In the genomic region with DNA sequence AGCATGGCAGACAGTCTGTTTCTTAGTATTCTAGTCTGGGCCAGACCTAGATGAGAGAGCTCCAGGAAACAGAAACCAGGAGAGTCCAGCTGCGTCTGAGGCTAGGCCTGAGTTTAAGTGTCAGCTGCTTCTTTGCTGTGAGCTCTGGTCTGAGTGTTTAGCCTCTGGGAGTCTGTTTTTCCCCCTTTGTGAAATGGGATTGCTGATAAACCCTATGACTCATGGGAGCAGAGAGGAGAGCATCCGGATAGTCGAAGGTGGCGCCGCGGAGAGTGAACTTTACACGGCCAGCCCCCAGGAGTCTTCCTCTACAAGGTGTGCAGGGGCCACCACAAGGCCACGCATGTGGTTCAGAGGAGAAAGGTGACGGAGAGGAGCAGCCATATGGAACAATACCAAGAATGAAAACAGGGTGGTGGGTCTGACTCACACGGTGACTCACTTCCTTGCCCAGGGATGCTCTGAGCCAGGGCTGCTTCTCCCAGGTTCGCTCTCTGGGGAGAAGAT, we compare ENCODE assay signal across 8 mouse cellular contexts. TPM values are rescaled to one million over a fixed set of nuclear protein-coding genes. Genes with fewer than 3 reads are reported as not detected.
DNase-seq lines count a peak whose midpoint lies in the region; ATAC-seq and TF ChIP-seq lines count a peak whose summit lies in the region.

No protein-coding gene starts in this region.

- no peak overlapping the region for H3K4me3 ChIP-seq in heart, embryonic 12.5 days

- no peaks in the 10 kb centered on the region for H3K27me3 ChIP-seq in Patski
- H3K27me3 ChIP-seq in heart, embryonic 12.5 days (replicated peaks) = no peaks in the 10 kb centered on the region

- 0 out of 2 replicates have a peak, but pooled peaks have one; percentile 19 for ATAC-seq in frontal cortex, adult (ENCODE audit: low TSS enrichment)
- ATAC-seq in Patski = peak; percentile 92
- peak; percentile 55; the same call in 1 of the 2 replicates for ATAC-seq in heart, embryonic 12.5 days (ENCODE audit: insufficient number of reproducible peaks, low FRiP score)

- H3K9me3 ChIP-seq in heart, embryonic 12.5 days (replicated peaks) = no peaks in the 10 kb centered on the region

- no peak overlapping the region for H3K9ac ChIP-seq in heart, embryonic 12.5 days

- no peak for TF ChIP-seq CTCF in Patski (IDR thresholded peaks at IDR 0.05)

- peak overlapping the region; percentile 15 for H3K27ac ChIP-seq in heart, embryonic 12.5 days (ENCODE audit: poor library complexity, severe bottlenecking)

- POLR2A ChIA-PET in Patski (lab: Charles Lee) = interaction anchor here (0.9 to 1.2 kb wide), 2 partner anchors 41 to 57 kb away, joined by 3 read pairs; no protein-coding TSS in a partner anchor

- H3K36me3 ChIP-seq in heart, embryonic 12.5 days = no peaks in the 10 kb centered on the region

- in situ Hi-C loops in Patski (cut with MboI; ENCODE audit: low pct_unique_long_range_greater_than_20kb) = loop anchor here (5.0 kb wide), 2 partner anchors 37 to 48 kb away; a partner anchor contains a TSS

- no peak overlapping the region for H3K4me2 ChIP-seq in heart, embryonic 12.5 days

- CTCF ChIA-PET in Patski (lab: Charles Lee) = interaction anchor here (1.0 to 2.7 kb wide), 3 partner anchors 11 to 128 kb away, joined by 3 to 12 read pairs (median 3); no protein-coding TSS in a partner anchor

- peaks cover 29% of the 10 kb centered on the region for H3K4me1 ChIP-seq in heart, embryonic 12.5 days (replicated peaks)

- WGBS in heart, embryonic 12.5 days = 42% methylated on average over 11 of the region's 11 CpGs

- no peak for DNase-seq in frontal cortex, postnatal 10 days (ENCODE audit: low spot score in 2 of 2)
- peak; percentile 91 for DNase-seq in Patski (ENCODE audit: low read depth, low spot score)
- DNase-seq in kidney, postnatal 36 days = peak; percentile 19 to 26
- DNase-seq in left cerebral cortex, adult 18-20 months (ENCODE audit: low spot score in 2 of 2) = no peak
- no peak for DNase-seq in gastrocnemius, postnatal 4 days (ENCODE audit: low spot score in 2 of 2)
- no peak for DNase-seq in thymus, postnatal 4 days

RNA-seq across cellular contexts. Expression of a gene that starts 38.3 kb away (rescaled TPM):
- 113 TPM for polyA plus RNA-seq in Patski (2021)
- polyA plus RNA-seq in heart, embryonic 12.5 days (2016; fragmentation: Nextera tagmentation; extraction: Ambion mirVana) = 13.1 and 15.1 TPM in 2 replicates
- 10 to 100 TPM; 50.1 to 51.8 TPM for total RNA-seq in left cerebral cortex, adult 18-20 months (2021)
- 10 to 100 TPM; 35.1 to 39.5 TPM for total RNA-seq in gastrocnemius, postnatal 4 days (2021)

Comparison
In these comparisons a context has a peak if more than half of its experiments do, and no peak if none do; other contexts are left out.
1. ATAC-seq: peak in every context shown above with its lines; median percentile 92 in Patski; 55 in heart, embryonic 12.5 days; 19 in frontal cortex, adult.
2. DNase-seq: peak in Patski (single experiment) and kidney, postnatal 36 days (2 of 2); none in frontal cortex, postnatal 10 days (0 of 2), left cerebral cortex, adult 18-20 months (0 of 2), gastrocnemius, postnatal 4 days (0 of 2) and thymus, postnatal 4 days (single experiment).